Mouse (Mus musculus) fat pad, adult 2 months (tissue): ENCODE results near the gene E330034G19Rik.
"Not testable (repeated sequence)": the region's sequence is repeated elsewhere in the genome, so short reads cannot be mapped to it uniquely, and the experiment has no call there.

Experiments
- DNase-seq: peaks from one replicate; pipeline ENCODE4 v3.0.0-alpha.2; 2011; ENCODE audit warnings: low read depth, low spot score; ENCODE audit errors: extremely low read depth

The E330034G19Rik gene

GRCm38 (mm10) chr14:24311110-24311509 is 18.1 kb downstream of the E330034G19Rik start:
- DNase-seq: no peak

- not testable (repeated sequence) for DNase-seq
These were observed 54.0 kb downstream of the E330034G19Rik start for GRCm38 (mm10) chr14:24347007-24347406.

GRCm38 (mm10) chr14:24358295-24358951 is 65.4 kb downstream of the E330034G19Rik start:
- DNase-seq: no peak
